Mouse (Mus musculus) bone marrow macrophage, adult 2 months (primary cell): Measurements from ENCODE around the gene 4930432M17Rik. TPM values are rescaled to one million over a fixed set of nuclear protein-coding genes. Genes with fewer than 3 reads are reported as not detected.

ENCODE experiments used
- H3K27ac ChIP-seq: 2 replicates; pipeline ENCODE4 v1.5.1; 2012; ENCODE audit warnings: low read depth, low read length; ENCODE audit not compliant: insufficient read depth
- H3K4me1 ChIP-seq: 2 replicates; pipeline ENCODE4 v1.6.1; 2012; ENCODE audit warnings: low read length; ENCODE audit not compliant: control insufficient read depth, insufficient read depth
- H3K4me3 ChIP-seq: 2 replicates; pipeline ENCODE4 v1.5.1; 2012; ENCODE audit warnings: mild to moderate bottlenecking, low read length, moderate library complexity; ENCODE audit not compliant: insufficient read depth
- CTCF ChIP-seq: IDR thresholded peaks from 2 replicates; pipeline ENCODE4 v1.5.1; 2012; ENCODE audit warnings: low read depth, mild to moderate bottlenecking, low read length, moderate library complexity
- POLR2A ChIP-seq: IDR thresholded peaks from 2 replicates; pipeline ENCODE4 v1.6.1; 2012; ENCODE audit warnings: mild to moderate bottlenecking, low read depth, low read length, borderline replicate concordance
- polyA plus RNA-seq: library from polyadenylated mRNA; stranded (reverse); fragments of >200 nt; gene quantifications from 2 replicates; pipeline ENCODE4 v1.2.4, GENCODE M21; 2012; ENCODE audit not compliant: missing spikeins, insufficient read depth, insufficient read length

Gene 4930432M17Rik
- not detected in 2 replicates for polyA plus RNA-seq

DNA sequence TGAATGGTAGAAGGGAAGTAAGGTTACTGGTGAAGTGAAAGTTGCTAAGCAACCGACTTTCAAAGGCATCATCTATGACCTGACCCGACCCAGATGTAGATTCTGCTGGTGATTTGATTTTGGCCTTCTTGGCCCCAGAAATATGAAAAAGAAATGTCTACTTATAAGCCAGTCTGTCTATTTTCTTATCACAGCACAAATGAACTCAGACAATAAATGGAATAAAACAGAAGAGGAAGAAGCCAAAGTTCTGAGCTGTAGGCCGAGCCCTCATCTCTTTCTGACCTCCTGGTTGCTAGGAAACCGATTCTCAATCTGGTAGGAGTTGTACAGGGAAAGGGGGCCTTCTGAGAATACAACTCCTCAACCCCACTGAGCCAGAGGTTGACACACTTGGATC lies at the start of gene 4930432M17Rik:
TSS of gene 4930432M17Rik (plus strand) at position 301 of the 400 bp plus-strand sequence.
- H3K4me1 ChIP-seq, result no peaks in the 10 kb centered on the region
- no peak within 1 kb of the TSS for H3K27ac ChIP-seq
- no peak for TF ChIP-seq CTCF
- TF ChIP-seq POLR2A, result no peak
- no peak within 1 kb of the TSS for H3K4me3 ChIP-seq

DNA sequence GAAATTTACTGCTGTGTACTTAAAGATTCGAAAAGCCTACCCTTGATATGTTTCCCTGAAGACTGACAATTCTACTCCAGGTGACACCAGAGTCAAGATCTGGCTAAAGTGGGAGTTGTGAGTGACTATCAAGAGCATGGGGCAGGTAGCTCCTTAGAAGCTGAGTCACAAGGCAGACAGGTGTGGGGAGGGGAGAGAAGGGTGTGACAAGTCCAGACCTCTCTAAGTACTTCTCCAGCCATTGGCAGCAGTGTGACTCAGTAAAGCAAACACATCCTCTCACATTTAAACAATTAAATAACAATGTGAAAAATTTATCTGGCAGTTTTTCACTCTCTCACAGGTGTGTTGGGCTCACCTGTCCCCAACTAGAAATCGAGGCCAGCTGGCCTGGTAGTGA lies 44.9 kb upstream of the 4930432M17Rik start:
- no peak overlapping the region for H3K27ac ChIP-seq
- H3K4me1 ChIP-seq, result peaks cover 5% of the 10 kb centered on the region; the same call in 1 of the 2 replicates
- no peak overlapping the region for H3K4me3 ChIP-seq
- TF ChIP-seq CTCF, result no peak
- TF ChIP-seq POLR2A, result no peak

DNA sequence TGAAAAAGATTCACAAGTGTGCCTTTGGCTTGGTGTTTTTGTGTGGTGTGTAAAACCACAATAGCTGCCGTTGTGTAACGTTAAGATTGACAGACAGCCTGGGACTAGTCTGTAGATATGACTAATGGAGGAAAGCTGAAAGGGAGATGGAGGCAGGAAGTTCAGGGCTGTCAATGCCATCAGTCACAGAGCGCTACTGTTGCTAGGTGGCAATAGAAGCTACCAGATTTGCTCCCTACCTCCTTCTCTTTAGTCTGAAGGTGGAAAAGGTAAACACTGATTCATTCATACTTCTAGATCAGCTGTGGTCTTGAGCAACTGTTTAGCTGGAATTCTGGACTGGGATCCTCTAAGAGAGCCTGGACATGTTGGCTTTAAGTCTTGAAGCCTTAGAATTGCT lies 44.3 kb upstream of the 4930432M17Rik start:
- Histone ChIP-seq H3K4me1 (peaks cover 10% of the 10 kb centered on the region), H3K27ac (no peak overlapping the region), H3K4me3 (no peak overlapping the region)
- TF ChIP-seq CTCF (no peak), POLR2A (no peak)

DNA sequence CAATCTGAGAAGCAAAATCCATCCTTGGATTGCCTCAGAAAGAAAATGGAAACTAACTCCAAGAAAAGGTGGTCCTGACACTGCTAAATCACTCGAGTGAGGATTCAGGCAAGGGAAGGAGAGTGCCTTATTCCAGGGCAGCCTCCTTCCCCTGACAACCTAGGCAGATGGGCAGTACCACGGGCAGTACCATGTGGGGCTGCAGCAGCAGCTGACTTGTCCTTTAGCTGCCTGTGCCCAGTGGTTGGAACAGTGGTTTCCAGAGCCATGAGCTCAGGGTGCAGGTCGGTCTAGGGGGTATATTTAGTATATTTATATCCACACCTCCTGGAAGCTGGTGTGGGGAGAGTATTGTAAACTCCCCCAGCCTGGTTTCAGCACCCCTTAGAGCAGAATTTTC lies 42.3 kb upstream of the 4930432M17Rik start:
- H3K4me3 ChIP-seq, result no peak overlapping the region
- TF ChIP-seq POLR2A (no peak), CTCF (no peak)

DNA sequence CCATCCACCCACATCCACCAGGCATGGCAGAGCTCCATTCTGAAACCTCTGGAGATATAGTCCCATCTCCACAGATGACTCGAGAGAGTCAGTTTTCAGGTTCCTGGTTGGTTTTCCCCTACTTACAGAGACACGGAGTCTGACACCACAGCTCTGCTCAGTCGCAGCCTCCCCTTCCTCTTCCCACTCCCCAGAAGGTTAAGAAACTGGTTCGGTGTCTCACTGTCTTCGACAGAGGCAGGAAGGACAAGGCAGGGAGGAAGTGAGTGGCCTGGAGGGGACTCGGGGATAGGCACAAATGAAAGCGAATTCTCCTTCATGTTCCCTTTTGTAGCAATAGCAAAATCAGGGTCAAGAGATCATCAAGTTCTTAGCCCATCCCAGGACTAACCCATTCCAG lies 39.9 kb upstream of the 4930432M17Rik start:
- TF ChIP-seq POLR2A (no peak), CTCF (no peak)
- 0 out of 2 replicates have a peak overlapping the region, but pooled peaks have one; percentile 19 for H3K4me3 ChIP-seq
- H3K27ac ChIP-seq, result no peak overlapping the region
- peaks cover 10% of the 10 kb centered on the region for H3K4me1 ChIP-seq

More for the DNA sequence above, 42.3 kb upstream of the 4930432M17Rik start:
- H3K27ac ChIP-seq, result no peak overlapping the region
- H3K4me1 ChIP-seq, result peaks cover 10% of the 10 kb centered on the region

DNA sequence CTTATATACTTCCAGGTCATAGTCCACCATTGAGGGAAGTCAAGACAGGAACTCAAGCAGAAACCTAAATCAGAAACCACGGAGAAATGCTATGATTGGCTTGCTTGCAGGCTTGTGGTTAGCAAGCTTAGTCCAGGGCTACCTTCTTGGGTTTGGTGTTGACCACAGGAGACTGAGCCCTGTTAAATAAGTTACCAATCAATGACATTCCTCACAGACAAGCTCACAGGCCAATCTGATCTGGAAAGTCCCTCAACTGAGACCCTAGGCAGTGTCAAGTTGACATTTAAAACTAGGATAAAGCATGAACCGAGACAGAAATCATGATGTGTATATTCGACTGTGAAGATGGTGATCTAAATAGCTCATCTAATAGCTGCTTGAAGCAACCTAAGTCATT lies 35.6 kb upstream of the 4930432M17Rik start:
- H3K27ac ChIP-seq, result no peak overlapping the region
- peaks cover 10% of the 10 kb centered on the region for H3K4me1 ChIP-seq
- no peak for TF ChIP-seq POLR2A
- TF ChIP-seq CTCF, result no peak
- H3K4me3 ChIP-seq, result no peak overlapping the region

DNA sequence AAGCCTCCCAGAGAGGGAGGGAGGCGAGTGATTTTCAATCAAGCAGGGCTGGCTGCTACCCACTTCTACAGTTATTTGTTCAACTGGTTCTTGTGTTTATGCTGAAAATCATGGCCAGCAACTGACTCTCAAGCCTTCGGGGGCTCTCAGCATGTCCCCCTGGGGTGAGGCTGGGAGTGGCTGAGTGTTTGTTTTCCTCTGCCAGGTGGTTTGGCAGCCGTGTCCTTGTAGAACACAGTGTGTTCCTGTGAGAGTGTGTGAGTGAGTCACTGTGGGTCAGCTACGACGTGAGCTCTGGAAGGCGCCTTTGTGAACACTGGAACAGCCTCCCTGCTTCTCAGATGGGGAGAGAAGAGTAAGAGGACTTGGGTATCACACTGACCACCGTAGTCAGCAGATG lies 35.1 kb upstream of the 4930432M17Rik start:
- Histone ChIP-seq H3K4me1 (peaks cover 6% of the 10 kb centered on the region), H3K27ac (no peak overlapping the region), H3K4me3 (no peak overlapping the region)
- TF ChIP-seq CTCF (no peak), POLR2A (no peak)

DNA sequence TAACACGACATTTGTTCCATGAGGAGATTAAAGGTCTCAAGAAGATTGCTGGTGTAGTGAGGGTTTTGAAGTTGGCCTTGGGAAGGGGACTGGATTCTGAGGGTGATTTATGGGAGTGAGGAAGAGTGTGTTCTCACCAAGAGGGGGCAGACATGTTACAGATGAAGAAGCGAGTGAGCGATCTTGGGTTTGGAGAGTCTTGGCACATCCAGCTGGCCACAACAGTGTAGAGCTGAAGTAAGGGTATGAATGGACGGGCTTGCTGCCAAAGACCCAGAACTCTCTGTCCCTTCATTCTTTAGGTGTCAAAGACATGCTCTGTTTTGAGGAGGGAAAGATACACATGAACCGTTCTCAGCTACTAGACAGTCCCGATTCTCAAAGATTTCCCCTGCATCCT lies 34.2 kb upstream of the 4930432M17Rik start:
- no peak overlapping the region for H3K4me3 ChIP-seq
- no peak overlapping the region for H3K27ac ChIP-seq
- TF ChIP-seq POLR2A (no peak), CTCF (no peak)
- H3K4me1 ChIP-seq, result no peaks in the 10 kb centered on the region

DNA sequence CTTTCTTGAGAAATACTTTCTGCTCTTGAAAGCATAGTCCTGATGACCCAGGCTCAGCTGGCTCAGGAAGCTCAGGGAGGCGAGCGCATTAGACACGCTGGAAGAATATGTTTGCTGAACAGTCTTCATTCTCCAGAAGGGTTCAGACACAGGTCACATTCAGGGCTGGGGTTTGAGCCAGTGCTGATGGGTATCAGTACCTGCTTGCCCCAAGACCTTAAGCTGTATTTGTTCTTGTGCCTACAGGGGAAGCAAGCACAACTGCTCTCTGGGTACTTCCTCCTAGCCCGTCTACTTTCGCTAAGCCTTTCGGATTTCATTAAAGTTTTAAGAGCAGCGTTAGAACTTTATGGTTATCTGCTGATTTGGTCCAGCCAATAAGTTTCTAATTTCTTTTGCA lies 33.8 kb upstream of the 4930432M17Rik start:
- H3K4me1 ChIP-seq, result no peaks in the 10 kb centered on the region
- H3K27ac ChIP-seq, result no peak overlapping the region
- TF ChIP-seq CTCF, result no peak
- no peak for TF ChIP-seq POLR2A
- no peak overlapping the region for H3K4me3 ChIP-seq

DNA sequence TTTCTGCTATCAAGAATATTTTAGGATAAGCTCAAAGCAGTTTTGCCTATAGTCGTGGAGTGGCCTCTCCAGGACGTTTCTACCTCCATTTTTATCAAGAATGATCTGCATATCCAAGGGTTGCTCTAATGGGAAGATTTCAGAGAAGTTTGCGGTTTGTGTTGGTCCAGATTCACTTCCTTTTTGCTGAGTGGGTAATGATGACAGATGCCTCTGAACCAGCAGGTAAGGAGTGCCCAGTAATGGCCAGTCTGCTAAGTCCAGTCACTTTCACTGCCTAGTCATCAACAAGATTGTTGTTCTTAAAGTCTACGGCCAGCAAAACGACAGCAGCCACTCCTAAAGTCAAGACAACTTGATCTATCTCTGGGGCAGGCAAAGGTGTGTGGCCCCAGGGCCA lies 32.8 kb upstream of the 4930432M17Rik start:
- Histone ChIP-seq H3K4me1 (no peaks in the 10 kb centered on the region), H3K4me3 (no peak overlapping the region), H3K27ac (no peak overlapping the region)
- TF ChIP-seq POLR2A (no peak), CTCF (no peak)

DNA sequence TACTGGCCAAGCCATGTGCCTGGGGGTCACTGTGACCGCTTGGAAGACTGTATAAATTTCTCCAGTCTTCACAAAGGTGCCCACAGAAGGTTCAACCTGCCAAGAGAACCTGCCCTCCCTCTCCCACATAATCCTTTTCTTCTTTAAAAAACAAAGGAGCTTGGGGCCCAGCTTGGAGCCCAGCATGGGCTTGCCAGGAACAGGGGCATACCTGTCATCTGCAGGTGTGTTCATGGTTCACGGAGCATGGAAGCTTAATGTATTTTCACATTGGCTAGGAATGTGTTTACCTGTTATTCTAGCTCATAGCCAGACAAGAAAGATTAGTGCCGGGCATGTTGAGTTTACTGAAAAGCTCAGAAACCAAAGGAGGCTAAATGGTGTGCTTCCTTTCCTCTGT lies 32.3 kb upstream of the 4930432M17Rik start:
- no peak for TF ChIP-seq CTCF
- TF ChIP-seq POLR2A, result no peak
- H3K27ac ChIP-seq, result no peak overlapping the region
- H3K4me1 ChIP-seq, result no peaks in the 10 kb centered on the region
- no peak overlapping the region for H3K4me3 ChIP-seq
